9 mouse cellular contexts compared by ENCODE assay signal in genomic region chr7:45305275-45305674, GRCm38 (mm10). TPM values are rescaled to one million over a fixed set of nuclear protein-coding genes. Genes with fewer than 3 reads are reported as not detected.
DNase-seq lines count a peak whose midpoint lies in the region; ATAC-seq and TF ChIP-seq lines count a peak whose summit lies in the region.
"Had no signal": no experiment of that assay in that cellular context is flagged by ENCODE, and none has a peak within 500 bp of the region (broad histone marks: within the 10 kb centered on the region; RNA-seq: fewer than 3 reads in every experiment).

No protein-coding gene starts in this region.

- peak; percentile 53 for DNase-seq in CH12.LX (ENCODE audit: extremely low read depth)
- DNase-seq in adrenal gland, postnatal 25 days, result peak; percentile 67
- peak; percentile 80 for DNase-seq in embryonic facial prominence, embryonic 11.5 days (ENCODE audit: low spot score)
- DNase-seq in heart, postnatal 0 days (ENCODE audit: low spot score), result peak; percentile 42
- peak; percentile 67 to 86 for DNase-seq in kidney, postnatal 36 days
- DNase-seq in liver, embryonic 13.5 days, result peak; percentile 45
- peak; percentile 35 to 50 for DNase-seq in natural killer cell, adult 2 months (ENCODE audit: low spot score in 2 of 2)

- H3K9ac ChIP-seq in CH12.LX (ENCODE audit: insufficient read depth, low read depth), result no peak overlapping the region
- H3K9ac ChIP-seq in embryonic facial prominence, embryonic 11.5 days (replicated peaks; ENCODE audit: low read length), result no peak overlapping the region
- no peak overlapping the region for H3K9ac ChIP-seq in heart, postnatal 0 days (replicated peaks; ENCODE audit: low read depth, low read length)
- H3K9ac ChIP-seq in liver, embryonic 13.5 days, result no peak overlapping the region

- no peak for TF ChIP-seq POLR2A in CH12.LX (IDR thresholded peaks at IDR 0.05; ENCODE audit: low read depth, low read length)
- TF ChIP-seq POLR2A in testis, adult 2 months (IDR thresholded peaks at IDR 0.05; ENCODE audit: control insufficient read depth, low read depth, low read length), result no peak

- ATAC-seq in embryonic facial prominence, embryonic 11.5 days (replicated peaks; ENCODE audit: insufficient number of reproducible peaks, low FRiP score, low TSS enrichment, low read depth), result no peak; the same call in 1 of the 2 replicates
- ATAC-seq in heart, postnatal 0 days (ENCODE audit: insufficient read depth, low read depth), result 0 out of 2 replicates have a peak, but pooled peaks have one; percentile 42
- ATAC-seq in liver, embryonic 13.5 days (ENCODE audit: low read depth), result peak; percentile 43; the same call in 1 of the 2 replicates

- no peaks in the 10 kb centered on the region for H3K79me2 ChIP-seq in CH12.LX (replicated peaks; ENCODE audit: control insufficient read depth, extremely low read depth, insufficient read depth, poor library complexity, severe bottlenecking)

- H3K27ac ChIP-seq in CH12.LX (ENCODE audit: insufficient read depth, low read depth), result no peak overlapping the region
- no peak overlapping the region for H3K27ac ChIP-seq in embryonic facial prominence, embryonic 11.5 days (replicated peaks; ENCODE audit: low read depth, low read length)
- no peak overlapping the region for H3K27ac ChIP-seq in heart, postnatal 0 days (ENCODE audit: low read depth)
- H3K27ac ChIP-seq in liver, embryonic 13.5 days, result no peak overlapping the region
- no peak overlapping the region for H3K27ac ChIP-seq in testis, adult 2 months (ENCODE audit: control insufficient read depth, insufficient read depth, low read depth, low read length)

- H3K4me3 ChIP-seq in CH12.LX (replicated peaks in 1 of 3; ENCODE audit: low read depth in 2 of 3, low read length in 2 of 3, poor library complexity in 1 of 3), result no peak overlapping the region
- no peak overlapping the region for H3K4me3 ChIP-seq in embryonic facial prominence, embryonic 11.5 days (ENCODE audit: low read depth, low read length)
- H3K4me3 ChIP-seq in heart, postnatal 0 days (ENCODE audit: low read depth, low read length), result no peak overlapping the region
- no peak overlapping the region for H3K4me3 ChIP-seq in liver, embryonic 13.5 days (replicated peaks)
- H3K4me3 ChIP-seq in testis, adult 2 months (ENCODE audit: control insufficient read depth, low read depth, low read length), result no peak overlapping the region

- H3K36me3 ChIP-seq in CH12.LX (replicated peaks in 1 of 2; ENCODE audit: control insufficient read depth in 1 of 2, insufficient read depth in 1 of 2, low read length in 1 of 2), result peaks cover 7 to 29% of the 10 kb centered on the region in 2 experiments
- no peaks in the 10 kb centered on the region for H3K36me3 ChIP-seq in embryonic facial prominence, embryonic 11.5 days (replicated peaks; ENCODE audit: control insufficient read depth, insufficient read depth, low read depth, low read length)
- H3K36me3 ChIP-seq in heart, postnatal 0 days (replicated peaks; ENCODE audit: control insufficient read depth, insufficient read depth, low read length), result peaks cover 60% of the 10 kb centered on the region
- H3K36me3 ChIP-seq in liver, embryonic 13.5 days, result no peaks in the 10 kb centered on the region
- no peaks in the 10 kb centered on the region for H3K36me3 ChIP-seq in testis, adult 2 months (ENCODE audit: control insufficient read depth, insufficient read depth, low read length)

- H3K27me3 ChIP-seq in CH12.LX (replicated peaks), result peaks cover 1% of the 10 kb centered on the region
- H3K27me3 ChIP-seq in embryonic facial prominence, embryonic 11.5 days (ENCODE audit: control insufficient read depth, insufficient read depth, low read length), result no peaks in the 10 kb centered on the region; the same call in 1 of the 2 replicates
- H3K27me3 ChIP-seq in heart, postnatal 0 days (ENCODE audit: control insufficient read depth, insufficient read depth, low read length), result no peaks in the 10 kb centered on the region
- H3K27me3 ChIP-seq in liver, embryonic 13.5 days, result peaks cover 14% of the 10 kb centered on the region
- H3K27me3 ChIP-seq in testis, adult 2 months (ENCODE audit: control insufficient read depth, insufficient read depth, low read length), result no peaks in the 10 kb centered on the region

- 3% methylated on average over 17 of the region's 17 CpGs for WGBS in embryonic facial prominence, embryonic 11.5 days
- WGBS in heart, postnatal 0 days, result 24% methylated on average over 16 of the region's 17 CpGs
- 3% methylated on average over 17 of the region's 17 CpGs for WGBS in liver, embryonic 13.5 days (ENCODE audit: insufficient replicate concordance)

- no peak for TF ChIP-seq EP300 in CH12.LX (IDR thresholded peaks at IDR 0.05; ENCODE audit: low read length)
- no peak for TF ChIP-seq EP300 in heart, postnatal 0 days (IDR thresholded peaks at IDR 0.05; ENCODE audit: low read depth)

- in situ Hi-C loops in CH12.LX (cut with MboI; ENCODE audit: low pct_ligation_motif_present, low pct_unique_long_range_greater_than_20kb, low sequenced_read_pairs), result loop anchor here (5.0 to 10.0 kb wide), 3 partner anchors 42 to 140 kb away; partner anchors contain the start of genes Slc17a7 and Snrnp70

- dilution Hi-C loops in CH12.LX (cut with MboI; ENCODE audit: extremely low pct_ligation_motif_present, extremely low pct_unique_long_range_greater_than_20kb, low sequenced_read_pairs), result no loop called here

- no peaks in the 10 kb centered on the region for H3K9me3 ChIP-seq in CH12.LX (replicated peaks; ENCODE audit: low read length)
- no peaks in the 10 kb centered on the region for H3K9me3 ChIP-seq in embryonic facial prominence, embryonic 11.5 days (replicated peaks; ENCODE audit: control insufficient read depth, low read length)
- H3K9me3 ChIP-seq in heart, postnatal 0 days (replicated peaks; ENCODE audit: control insufficient read depth, low read length), result no peaks in the 10 kb centered on the region
- no peaks in the 10 kb centered on the region for H3K9me3 ChIP-seq in liver, embryonic 13.5 days (replicated peaks)

- peaks cover 5 to 16% of the 10 kb centered on the region in 2 experiments for H3K4me1 ChIP-seq in CH12.LX (ENCODE audit: control insufficient read depth in 1 of 2, insufficient read depth in 2 of 2)
- H3K4me1 ChIP-seq in embryonic facial prominence, embryonic 11.5 days (ENCODE audit: control insufficient read depth, insufficient read depth, low read length), result no peaks in the 10 kb centered on the region
- no peaks in the 10 kb centered on the region for H3K4me1 ChIP-seq in heart, postnatal 0 days (ENCODE audit: control insufficient read depth, insufficient read depth)
- peaks cover 5% of the 10 kb centered on the region; the same call in 1 of the 2 replicates for H3K4me1 ChIP-seq in liver, embryonic 13.5 days (replicated peaks)
- peaks cover 22% of the 10 kb centered on the region for H3K4me1 ChIP-seq in testis, adult 2 months (ENCODE audit: control insufficient read depth, insufficient read depth, low read length)

- H3K4me2 ChIP-seq in CH12.LX (ENCODE audit: insufficient read depth, low read depth, poor library complexity, severe bottlenecking), result no peak overlapping the region
- H3K4me2 ChIP-seq in embryonic facial prominence, embryonic 11.5 days (ENCODE audit: low read depth, low read length), result peak overlapping the region; percentile 24; the same call in 1 of the 2 replicates
- H3K4me2 ChIP-seq in heart, postnatal 0 days (ENCODE audit: low read depth, low read length), result no peak overlapping the region; the same call in 1 of the 2 replicates
- no peak overlapping the region for H3K4me2 ChIP-seq in liver, embryonic 13.5 days

- peak; percentile 71 for TF ChIP-seq RAD21 in CH12.LX (IDR thresholded peaks at IDR 0.05; ENCODE audit: low read depth, low read length)

- TF ChIP-seq CTCF in CH12.LX (conservative IDR thresholded peaks at IDR 0.05 in 1 of 2, IDR thresholded peaks at IDR 0.05 in 1 of 2; ENCODE audit: low read depth in 2 of 2, low read length in 2 of 2), result peak; percentile 50 to 79
- TF ChIP-seq CTCF in heart, postnatal 0 days (IDR thresholded peaks at IDR 0.05; ENCODE audit: low read depth), result peak; percentile 73
- TF ChIP-seq CTCF in testis, adult 2 months (IDR thresholded peaks at IDR 0.05; ENCODE audit: control insufficient read depth, insufficient read depth, insufficient replicate concordance, low read depth, low read length), result peak; percentile 95

TF ChIP-seq in CH12.LX, 34 proteins besides CTCF, POLR2A, EP300 and RAD21 (continues in another document):
- TF ChIP-seq NRF1 (IDR thresholded peaks at IDR 0.05; ENCODE audit: low read depth, low read length) (peak; percentile 26; the same call in 1 of the 2 replicates), SMC3 (IDR thresholded peaks at IDR 0.05; ENCODE audit: low read depth, low read length) (peak; percentile 60)

RNA-seq across cellular contexts. Expression of gene Slc6a21, which starts 28.0 kb away (rescaled TPM):
- total RNA-seq in CH12.LX (2012; rRNA removed) (not detected in 2 replicates), CH12.LX (2014; rRNA removed) (not detected in 2 replicates)
- polyA plus RNA-seq in CH12.LX (2012; ENCODE audit: insufficient read length, low read depth), result not detected in 2 replicates
- not detected in 2 replicates for total RNA-seq in adrenal gland, postnatal 25 days (2021)
- not detected in 2 replicates for polyA plus RNA-seq in embryonic facial prominence, embryonic 11.5 days (2014; fragmentation: Nextera tagmentation; extraction: Ambion mirVana)
- total RNA-seq in heart, postnatal 0 days (2014; rRNA removed; ENCODE audit: low replicate concordance), result not detected in 2 replicates
- polyA plus RNA-seq in heart, postnatal 0 days (2015; fragmentation: Nextera tagmentation; extraction: Ambion mirVana), result not detected in 2 replicates
- polyA plus RNA-seq in liver, embryonic 13.5 days (2015; fragmentation: Nextera tagmentation; extraction: Ambion mirVana), result not detected in 2 replicates
- polyA plus RNA-seq in testis, adult 2 months (2012; rRNA removed), result 785 and 851 TPM in 2 replicates
- total RNA-seq: gastrocnemius, adult 8-10 months had no signal

RNA-seq across cellular contexts. Expression of gene Trpm4, which starts 28.3 kb away (rescaled TPM):
- total RNA-seq in CH12.LX (2012; rRNA removed) (10.7 and 17.6 TPM in 2 replicates), CH12.LX (2014; rRNA removed) (8.6 and 12.0 TPM in 2 replicates)
- polyA plus RNA-seq in CH12.LX (2012; ENCODE audit: insufficient read length, low read depth), result 9.3 and 11.0 TPM in 2 replicates
- total RNA-seq in adrenal gland, postnatal 25 days (2021), result 9.3 and 14.2 TPM in 2 replicates
- 5.0 and 7.2 TPM in 2 replicates for polyA plus RNA-seq in embryonic facial prominence, embryonic 11.5 days (2014; fragmentation: Nextera tagmentation; extraction: Ambion mirVana)
- 15.8 and 44.0 TPM in 2 replicates for total RNA-seq in heart, postnatal 0 days (2014; rRNA removed; ENCODE audit: low replicate concordance)
- 14.2 and 15.2 TPM in 2 replicates for polyA plus RNA-seq in heart, postnatal 0 days (2015; fragmentation: Nextera tagmentation; extraction: Ambion mirVana)
- polyA plus RNA-seq in liver, embryonic 13.5 days (2015; fragmentation: Nextera tagmentation; extraction: Ambion mirVana), result 0.85 and 1.3 TPM in 2 replicates
- polyA plus RNA-seq in testis, adult 2 months (2012; rRNA removed), result 52.2 and 54.8 TPM in 2 replicates

RNA-seq across cellular contexts. Expression of gene Hrc, which starts 29.8 kb away (rescaled TPM):
- total RNA-seq in CH12.LX (2012; rRNA removed) (0.13 and 0.21 TPM in 2 replicates), CH12.LX (2014; rRNA removed) (not detected in 2 replicates)
- 0.10 and 0.16 TPM in 2 replicates for polyA plus RNA-seq in CH12.LX (2012; ENCODE audit: insufficient read length, low read depth)
- 0.18 TPM in 1 of 2 replicates, not detected in the other for total RNA-seq in adrenal gland, postnatal 25 days (2021)
- 0.33 and 0.34 TPM in 2 replicates for polyA plus RNA-seq in embryonic facial prominence, embryonic 11.5 days (2014; fragmentation: Nextera tagmentation; extraction: Ambion mirVana)
- total RNA-seq in heart, postnatal 0 days (2014; rRNA removed; ENCODE audit: low replicate concordance), result 38.8 and 39.7 TPM in 2 replicates
- 43.8 and 45.9 TPM in 2 replicates for polyA plus RNA-seq in heart, postnatal 0 days (2015; fragmentation: Nextera tagmentation; extraction: Ambion mirVana)
- polyA plus RNA-seq in liver, embryonic 13.5 days (2015; fragmentation: Nextera tagmentation; extraction: Ambion mirVana), result 0.12 and 0.15 TPM in 2 replicates
- 0.10 and 0.22 TPM in 2 replicates for polyA plus RNA-seq in testis, adult 2 months (2012; rRNA removed)

Comparison
In these comparisons a context has a peak if more than half of its experiments do, and no peak if none do; other contexts are left out.
1. RNA of gene Slc6a21, which starts 28.0 kb away (polyA plus RNA-seq): 785 to 851 TPM in testis, adult 2 months; not detected in CH12.LX, not detected in embryonic facial prominence, embryonic 11.5 days, not detected in heart, postnatal 0 days and not detected in liver, embryonic 13.5 days; every median in the first group is over 100 times any median in the second.
2. RNA of gene Hrc, which starts 29.8 kb away (polyA plus RNA-seq): 43.8 to 45.9 TPM in heart, postnatal 0 days; 0.33 to 0.34 TPM in embryonic facial prominence, embryonic 11.5 days, 0.10 to 0.22 TPM in testis, adult 2 months, 0.12 to 0.15 TPM in liver, embryonic 13.5 days and 0.10 to 0.16 TPM in CH12.LX; every median in the first group is over 10 times any median in the second.
3. Peak in every context shown above with its lines, with median percentiles within 50 percentile points of each other: DNase-seq and CTCF ChIP-seq.